Mouse (Mus musculus) intestine, embryonic 16.5 days (tissue): ENCODE data around the gene Bcar3. TPM values are rescaled to one million over a fixed set of nuclear protein-coding genes. Genes with fewer than 3 reads are reported as not detected.

Experiments used
- ATAC-seq: fragments of 200-750 bp; cut with Nextera tagmentation; 2 replicates; pipeline ENCODE4 v1.8.0; 2017; ENCODE audit warnings: moderate TSS enrichment, moderate library complexity
- H3K27ac ChIP-seq: fragments of 300-500 bp; sonication (generic); 2 replicates; pipeline ENCODE4 v1.5.1; 2014; ENCODE audit warnings: mild to moderate bottlenecking, low read length
- H3K27me3 ChIP-seq: fragments of 300-500 bp; sonication (generic); replicated peaks from 2 replicates; pipeline ENCODE4 v1.6.1; 2014; ENCODE audit warnings: low read length, control low read depth, mixed read lengths; ENCODE audit not compliant: control insufficient read depth, insufficient read depth
- H3K36me3 ChIP-seq: fragments of 300-500 bp; sonication (generic); 2 replicates; pipeline ENCODE4 v1.6.1; 2014; ENCODE audit warnings: low read length, control low read depth; ENCODE audit not compliant: control insufficient read depth, insufficient read depth
- H3K4me1 ChIP-seq: fragments of 300-500 bp; sonication (generic); 2 replicates; pipeline ENCODE4 v1.6.1; 2014; ENCODE audit warnings: low read length, control low read depth, mixed read lengths; ENCODE audit not compliant: control insufficient read depth, insufficient read depth
- H3K4me2 ChIP-seq: fragments of 300-500 bp; sonication (generic); 2 replicates; pipeline ENCODE4 v1.6.1; 2014; ENCODE audit warnings: low read depth, low read length, control low read depth
- H3K4me3 ChIP-seq: fragments of 300-500 bp; sonication (generic); 2 replicates; pipeline ENCODE4 v1.5.1; 2014; ENCODE audit warnings: mild to moderate bottlenecking, low read length
- H3K9ac ChIP-seq: fragments of 300-500 bp; sonication (generic); 2 replicates; pipeline ENCODE4 v1.6.1; 2014; ENCODE audit warnings: low read depth, low read length
- H3K9me3 ChIP-seq: fragments of 300-500 bp; sonication (generic); 2 replicates; pipeline ENCODE4 v1.6.1; 2016; ENCODE audit warnings: low read length, control low read depth; ENCODE audit not compliant: control insufficient read depth
- WGBS: fragments of 180-500 bp; shearing (Covaris S2); extraction: QIAGEN DNeasy Blood & Tissue Kit; methylation state at CpG from one replicate; pipeline ENCODE4 v1.1.7; 2014; 5-methylcytosine and 5-hydroxymethylcytosine counted together
- polyA plus RNA-seq: library from polyadenylated mRNA; unstranded; fragments of >200 nt; fragmentation: Nextera tagmentation; extraction: Ambion mirVana; gene quantifications from 2 replicates; pipeline ENCODE4 v1.2.1, GENCODE M21; 2015

Gene Bcar3
- polyA plus RNA-seq, 1 experiment from 2014 or later, result 23.7 TPM

DNA sequence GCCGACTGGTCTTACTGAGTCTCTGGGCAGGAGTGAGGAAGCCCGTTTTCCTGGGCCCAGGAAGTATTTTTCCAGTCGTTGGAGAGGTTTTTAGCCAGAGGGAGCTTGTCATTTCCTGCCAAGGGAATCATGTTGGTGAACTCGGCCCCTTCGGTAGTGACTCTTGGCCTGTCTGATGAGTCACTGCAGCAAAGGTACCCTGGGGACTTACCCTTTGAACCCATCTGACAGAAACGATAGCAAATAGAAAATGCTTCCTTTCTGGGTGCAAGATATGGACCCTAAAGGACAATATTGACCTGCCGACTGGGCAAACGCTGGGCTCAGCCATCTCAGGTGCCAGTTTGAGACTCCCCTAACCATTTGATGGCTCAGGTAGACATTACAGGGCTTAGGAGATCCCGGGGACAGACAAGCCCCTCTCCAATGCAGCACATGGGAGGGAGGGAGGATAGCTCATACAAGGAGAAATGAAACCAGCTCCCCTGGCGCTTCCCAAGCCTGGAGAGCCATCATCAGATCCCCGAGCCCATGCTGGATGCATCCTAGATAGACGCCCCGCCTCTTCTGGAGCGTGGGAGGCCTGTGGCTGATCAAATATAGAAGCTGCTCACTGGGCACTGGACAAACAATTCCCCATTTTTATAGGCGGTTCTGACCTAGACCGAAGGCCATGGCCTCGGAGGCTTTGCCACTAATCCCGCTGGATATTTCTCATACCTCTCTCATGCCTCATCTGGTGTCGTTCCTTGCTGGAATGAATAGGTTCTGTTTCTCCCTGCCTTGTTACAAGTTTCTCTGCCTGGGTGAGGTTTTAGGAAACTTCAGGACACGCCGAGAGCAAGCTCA, 188.2 kb downstream of the Bcar3 start:
- Histone ChIP-seq H3K4me2 (peak overlapping the region; percentile 45), H3K9me3 (no peaks in the 10 kb centered on the region), H3K4me1 (peaks cover 27% of the 10 kb centered on the region), H3K36me3 (no peaks in the 10 kb centered on the region), H3K27me3 (no peaks in the 10 kb centered on the region), H3K9ac (0 out of 2 replicates have a peak overlapping the region, but pooled peaks have one; percentile 6), H3K4me3 (peak overlapping the region; percentile 8; the same call in 1 of the 2 replicates), H3K27ac (peak overlapping the region; percentile 78)
- peak; percentile 84 for ATAC-seq
- WGBS, result 52% methylated on average over 21 of the region's 21 CpGs

DNA sequence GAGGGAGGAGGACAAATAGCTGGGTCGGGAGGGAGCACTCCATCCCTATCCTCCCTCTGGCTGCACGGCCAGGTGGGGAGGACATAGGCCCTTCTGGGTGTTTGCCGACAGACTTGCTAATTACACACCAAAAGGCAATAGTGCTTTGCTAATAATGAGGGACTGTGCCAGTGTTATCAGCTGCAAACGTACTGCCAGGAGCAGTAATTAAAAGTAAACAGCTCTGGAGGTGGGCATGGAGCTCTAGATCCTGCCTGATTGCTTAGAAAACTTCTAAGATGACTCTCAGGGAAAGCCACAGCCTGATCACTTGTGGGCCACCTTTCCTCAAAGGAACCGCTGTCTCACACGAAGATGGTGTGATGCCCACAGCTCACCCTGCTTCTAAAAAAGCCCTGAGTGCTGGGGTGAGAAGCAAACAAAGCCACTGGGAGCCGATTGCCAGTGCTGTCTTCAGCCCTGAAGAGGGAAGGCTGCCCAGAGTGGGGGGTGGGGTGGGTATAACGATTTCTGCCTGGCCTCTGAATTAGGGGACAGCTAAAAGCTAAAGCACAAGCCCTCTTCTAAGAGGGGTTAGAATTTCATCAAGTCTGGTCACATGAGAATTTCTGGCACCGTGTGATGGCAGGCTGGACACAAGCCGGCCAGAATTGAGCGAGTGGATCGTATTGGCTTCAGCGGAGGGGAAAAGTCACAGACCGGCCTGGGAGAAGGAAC, 189.3 kb downstream of the Bcar3 start:
- peaks cover 27% of the 10 kb centered on the region for H3K4me1 ChIP-seq
- H3K9ac ChIP-seq, result 0 out of 2 replicates have a peak overlapping the region, but pooled peaks have one; percentile 4
- H3K4me3 ChIP-seq, result no peak overlapping the region
- ATAC-seq, result no peak
- H3K27me3 ChIP-seq, result no peaks in the 10 kb centered on the region
- peak overlapping the region; percentile 78; the same call in 1 of the 2 replicates for H3K27ac ChIP-seq
- no peaks in the 10 kb centered on the region for H3K9me3 ChIP-seq
- no peaks in the 10 kb centered on the region for H3K36me3 ChIP-seq
- 34% methylated on average over 14 of the region's 14 CpGs for WGBS
- H3K4me2 ChIP-seq, result no peak overlapping the region

DNA sequence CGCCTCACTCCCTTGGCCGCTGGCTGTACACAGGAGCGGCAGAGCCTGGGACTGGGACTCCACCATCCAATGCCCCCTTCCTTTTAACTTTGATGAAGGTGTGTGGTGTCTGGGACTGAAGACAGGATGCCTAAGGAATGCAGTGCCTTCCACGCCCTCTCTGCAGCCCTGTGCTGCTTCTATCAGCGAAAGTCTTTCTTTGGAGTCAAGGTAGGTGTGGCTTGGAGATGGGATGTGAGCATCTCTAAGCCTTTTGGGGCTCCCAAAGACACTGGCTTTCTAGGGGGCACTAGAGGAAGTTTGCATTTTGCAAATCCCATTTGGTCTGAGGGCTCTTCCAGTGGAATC, 189.8 kb downstream of the Bcar3 start:
- Histone ChIP-seq H3K27me3 (no peaks in the 10 kb centered on the region), H3K9ac (0 out of 2 replicates have a peak overlapping the region, but pooled peaks have one; percentile 4), H3K4me2 (no peak overlapping the region), H3K4me3 (no peak overlapping the region), H3K36me3 (no peaks in the 10 kb centered on the region), H3K27ac (0 out of 2 replicates have a peak overlapping the region, but pooled peaks have one; percentile 2), H3K9me3 (no peaks in the 10 kb centered on the region), H3K4me1 (peaks cover 27% of the 10 kb centered on the region)
- WGBS, result 54% methylated on average over 5 of the region's 5 CpGs
- no peak for ATAC-seq

DNA sequence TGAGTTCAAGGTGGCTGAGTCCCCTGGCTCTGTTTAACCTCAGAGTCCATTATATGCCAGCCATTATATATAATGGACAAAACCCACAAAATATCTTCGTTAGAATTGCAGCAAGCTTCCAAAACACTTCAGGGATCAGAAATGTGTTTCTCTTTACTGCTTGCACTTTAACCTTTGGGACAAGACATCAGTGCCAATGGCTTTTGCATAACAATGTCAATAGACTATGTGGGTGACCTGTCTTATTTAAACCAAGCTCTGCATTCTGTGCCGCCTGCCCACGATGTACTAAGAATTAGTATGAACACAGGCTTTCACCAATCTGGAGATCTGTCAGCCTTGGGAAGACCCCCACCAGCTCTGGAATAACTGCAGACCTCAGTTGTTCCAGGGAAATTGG, 190.4 kb downstream of the Bcar3 start:
- H3K9ac ChIP-seq, result no peak overlapping the region
- no peak for ATAC-seq
- no peaks in the 10 kb centered on the region for H3K9me3 ChIP-seq
- H3K27me3 ChIP-seq, result no peaks in the 10 kb centered on the region
- WGBS, result 71% methylated on average over 3 of the region's 3 CpGs
- no peak overlapping the region for H3K4me3 ChIP-seq
- H3K4me1 ChIP-seq, result peaks cover 27% of the 10 kb centered on the region
- H3K4me2 ChIP-seq, result no peak overlapping the region
- H3K27ac ChIP-seq, result no peak overlapping the region
- no peaks in the 10 kb centered on the region for H3K36me3 ChIP-seq

DNA sequence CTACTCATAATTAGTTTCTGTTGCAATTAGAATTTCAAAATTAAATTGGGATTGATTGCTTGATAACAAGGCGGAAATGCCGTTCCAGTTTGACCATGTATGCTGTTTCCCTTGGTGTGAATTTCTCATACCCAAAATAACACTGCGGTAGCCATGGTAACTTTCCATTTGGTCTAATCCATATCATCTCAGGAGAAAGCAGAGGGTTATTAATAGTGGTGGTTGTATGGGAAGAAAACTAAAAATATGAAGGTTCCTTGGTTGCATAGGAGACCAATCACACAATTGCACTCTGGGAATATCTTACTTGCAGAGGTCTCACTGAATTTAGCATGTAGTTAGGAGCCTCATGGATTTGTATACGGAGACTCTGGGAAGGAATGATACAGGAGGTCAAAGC, 191.8 kb downstream of the Bcar3 start:
- no peak for ATAC-seq
- 87% methylated on average over 4 of the region's 4 CpGs for WGBS
- no peaks in the 10 kb centered on the region for H3K27me3 ChIP-seq

GRCm38 (mm10) chr3:122486193-122486592, 192.3 kb downstream of the Bcar3 start:
- H3K4me3 ChIP-seq, result no peak overlapping the region
- peaks cover 21% of the 10 kb centered on the region for H3K4me1 ChIP-seq
- no peak overlapping the region for H3K27ac ChIP-seq
- H3K4me2 ChIP-seq, result no peak overlapping the region
- ATAC-seq, result no peak
- 55% methylated on average over 4 of the region's 4 CpGs for WGBS
- H3K36me3 ChIP-seq, result no peaks in the 10 kb centered on the region
- H3K9ac ChIP-seq, result no peak overlapping the region
- H3K9me3 ChIP-seq, result no peaks in the 10 kb centered on the region
- no peaks in the 10 kb centered on the region for H3K27me3 ChIP-seq

More for the DNA sequence above, 191.8 kb downstream of the Bcar3 start:
- Histone ChIP-seq H3K27ac (no peak overlapping the region), H3K4me3 (no peak overlapping the region), H3K36me3 (no peaks in the 10 kb centered on the region), H3K4me1 (peaks cover 21% of the 10 kb centered on the region), H3K4me2 (no peak overlapping the region), H3K9me3 (no peaks in the 10 kb centered on the region), H3K9ac (no peak overlapping the region)

- WGBS, result 77% methylated on average over 1 of the region's 1 CpGs
- Histone ChIP-seq H3K27me3 (no peaks in the 10 kb centered on the region), H3K9me3 (no peaks in the 10 kb centered on the region), H3K4me1 (peaks cover 5% of the 10 kb centered on the region), H3K27ac (no peak overlapping the region), H3K4me3 (no peak overlapping the region), H3K4me2 (no peak overlapping the region), H3K36me3 (no peaks in the 10 kb centered on the region), H3K9ac (no peak overlapping the region; the same call in 1 of the 2 replicates)
- ATAC-seq, result no peak
Measured at GRCm38 (mm10) chr3:122488051-122488754, 194.3 kb downstream of the Bcar3 start.

DNA sequence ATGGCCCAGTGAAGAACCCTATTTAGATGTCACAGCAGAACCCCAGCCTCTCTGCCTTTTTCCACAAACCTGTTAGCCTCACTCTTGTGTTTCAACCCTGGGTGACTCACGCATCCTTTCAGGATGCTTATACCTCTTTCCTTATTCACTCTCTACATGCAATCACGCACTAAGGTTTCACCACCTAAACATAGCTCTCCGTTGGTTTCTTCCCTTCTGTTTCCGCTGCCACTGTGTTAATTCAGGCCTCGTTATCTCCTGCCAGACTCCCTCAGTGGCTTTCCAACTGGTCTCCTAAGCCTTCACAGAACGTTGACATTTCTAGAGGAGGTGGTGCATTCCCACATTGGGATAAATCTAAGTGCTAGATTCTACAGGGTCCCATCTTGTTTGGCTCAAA, 196.6 kb downstream of the Bcar3 start:
- WGBS, result 76% methylated on average over 6 of the region's 6 CpGs
- H3K4me3 ChIP-seq, result no peak overlapping the region
- H3K9ac ChIP-seq, result no peak overlapping the region

DNA sequence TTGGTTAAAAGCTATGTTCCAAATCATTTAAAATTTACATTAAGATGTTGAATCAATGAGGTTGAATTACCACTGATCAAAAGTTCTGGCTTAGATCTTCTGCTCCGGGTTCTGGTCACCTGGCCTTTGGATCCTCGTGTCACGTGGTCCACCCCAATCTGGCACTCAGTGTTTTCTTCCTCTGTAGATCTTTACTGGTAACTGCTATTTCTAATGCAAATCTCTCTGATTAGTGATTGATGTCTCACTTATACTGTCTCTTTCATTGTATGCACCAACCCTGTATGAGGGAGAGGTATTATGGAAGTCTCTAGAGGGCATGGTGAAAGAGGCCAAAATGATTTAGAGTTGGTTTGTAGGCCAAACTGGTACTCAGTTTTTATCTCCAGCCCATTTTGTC, 198.1 kb downstream of the Bcar3 start:
- Histone ChIP-seq H3K27me3 (no peaks in the 10 kb centered on the region), H3K4me1 (peaks cover 13% of the 10 kb centered on the region), H3K4me3 (no peak overlapping the region), H3K9me3 (no peaks in the 10 kb centered on the region), H3K9ac (no peak overlapping the region), H3K4me2 (no peak overlapping the region), H3K36me3 (no peaks in the 10 kb centered on the region), H3K27ac (no peak overlapping the region)
- WGBS, result 95% methylated on average over 3 of the region's 3 CpGs
- no peak for ATAC-seq

More for the DNA sequence above, 196.6 kb downstream of the Bcar3 start:
- Histone ChIP-seq H3K27me3 (no peaks in the 10 kb centered on the region), H3K4me1 (peaks cover 13% of the 10 kb centered on the region), H3K4me2 (no peak overlapping the region), H3K9me3 (no peaks in the 10 kb centered on the region), H3K36me3 (no peaks in the 10 kb centered on the region), H3K27ac (no peak overlapping the region)
- no peak for ATAC-seq
